Comparison of ENCODE assay signal across 18 mouse cellular contexts in the genomic region with DNA sequence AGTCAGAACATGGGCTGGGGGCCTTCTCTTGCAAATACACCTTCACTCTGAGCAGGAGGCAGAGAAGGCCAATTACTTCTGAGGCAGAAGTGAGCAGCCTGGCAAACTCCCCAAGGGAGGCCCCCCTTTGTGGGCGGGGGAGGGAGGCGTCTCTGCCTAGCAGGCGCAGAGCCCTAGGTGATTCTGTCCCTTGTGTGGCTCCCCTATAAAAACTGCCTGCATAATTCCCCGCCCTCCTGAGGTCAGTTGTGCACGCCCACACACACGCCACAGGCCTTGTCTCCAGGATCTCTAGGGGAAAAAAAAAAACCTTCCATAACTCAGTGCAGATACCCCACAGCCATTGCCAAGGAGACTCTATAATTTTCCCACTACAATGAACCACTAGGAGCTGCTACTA. TPM values are rescaled to one million over a fixed set of nuclear protein-coding genes. Genes with fewer than 3 reads are reported as not detected.
DNase-seq lines count a peak whose midpoint lies in the region; ATAC-seq and TF ChIP-seq lines count a peak whose summit lies in the region.
"Had no signal": no experiment of that assay in that cellular context is flagged by ENCODE, and none has a peak within 500 bp of the region (broad histone marks: within the 10 kb centered on the region; RNA-seq: fewer than 3 reads in every experiment).

No protein-coding gene starts in this region.

- no peak overlapping the region for H3K9ac ChIP-seq in embryonic facial prominence, embryonic 11.5 days (replicated peaks; ENCODE audit: low read length)
- no peak overlapping the region for H3K9ac ChIP-seq in midbrain, embryonic 14.5 days (replicated peaks; ENCODE audit: low read length)
- H3K9ac ChIP-seq in midbrain, postnatal 0 days (replicated peaks; ENCODE audit: low read length, poor library complexity, severe bottlenecking) = no peak overlapping the region
- no peak overlapping the region for H3K9ac ChIP-seq in neural tube, embryonic 14.5 days (replicated peaks; ENCODE audit: low read depth, low read length)
- H3K9ac ChIP-seq: limb, embryonic 15.5 days; lung, embryonic 14.5 days had no signal

- no peaks in the 10 kb centered on the region for H3K27me3 ChIP-seq in embryonic facial prominence, embryonic 11.5 days (ENCODE audit: control insufficient read depth, insufficient read depth, low read length)
- H3K27me3 ChIP-seq in embryonic facial prominence, embryonic 10.5 days (replicated peaks; ENCODE audit: low read depth, poor library complexity, severe bottlenecking) = no peaks in the 10 kb centered on the region; the same call in 1 of the 2 replicates
- H3K27me3 ChIP-seq in midbrain, embryonic 14.5 days (ENCODE audit: control insufficient read depth, insufficient read depth, low read length) = no peaks in the 10 kb centered on the region
- H3K27me3 ChIP-seq in midbrain, postnatal 0 days (ENCODE audit: insufficient read depth, low read length) = no peaks in the 10 kb centered on the region
- no peaks in the 10 kb centered on the region for H3K27me3 ChIP-seq in neural tube, embryonic 14.5 days (ENCODE audit: control insufficient read depth, insufficient read depth, low read length)
- no peaks in the 10 kb centered on the region for H3K27me3 ChIP-seq in thymus, adult 2 months (ENCODE audit: control insufficient read depth, insufficient read depth, low read length)
- H3K27me3 ChIP-seq: limb, embryonic 15.5 days had no signal

- WGBS in embryonic facial prominence, embryonic 11.5 days = 49% methylated on average over 6 of the region's 6 CpGs
- 58% methylated on average over 6 of the region's 6 CpGs for WGBS in embryonic facial prominence, embryonic 10.5 days
- 44% methylated on average over 6 of the region's 6 CpGs for WGBS in midbrain, embryonic 14.5 days
- WGBS in midbrain, postnatal 0 days = 38% methylated on average over 6 of the region's 6 CpGs
- 14% methylated on average over 6 of the region's 6 CpGs for WGBS in neural tube, embryonic 14.5 days
- WGBS in thymus, adult 2 months = 50% methylated on average over 6 of the region's 6 CpGs
- 72% methylated on average over 6 of the region's 6 CpGs for WGBS in lung, adult 2 months

- peak; percentile 28 for DNase-seq in embryonic facial prominence, embryonic 11.5 days (ENCODE audit: low spot score)
- no peak for DNase-seq in embryonic facial prominence, embryonic 10.5 days (ENCODE audit: low spot score)
- peak; percentile 27 for DNase-seq in midbrain, embryonic 14.5 days
- no peak for DNase-seq in midbrain, postnatal 0 days (ENCODE audit: low spot score)
- peak; percentile 41 for DNase-seq in forelimb bud, embryonic 11.5 days (ENCODE audit: low read depth, low spot score)
- DNase-seq in thymus, adult 2 months = no peak
- no peak for DNase-seq in lung, adult 2 months
- DNase-seq: cerebellum, adult 9-10 months; heart, postnatal 36 days; lung, embryonic 14.5 days; right cerebral cortex, postnatal 14 days; thymus, postnatal 14 days had no signal

- TF ChIP-seq CTCF in midbrain, postnatal 0 days (IDR thresholded peaks at IDR 0.05) = no peak; the same call in 1 of the 2 replicates
- TF ChIP-seq CTCF in thymus, adult 2 months (IDR thresholded peaks at IDR 0.05; ENCODE audit: borderline replicate concordance, control insufficient read depth, extremely low read depth, insufficient read depth, low read length, poor library complexity) = no peak
- TF ChIP-seq CTCF in lung, adult 2 months (IDR thresholded peaks at IDR 0.05; ENCODE audit: insufficient read depth, low read length) = no peak

- no peak overlapping the region for H3K4me2 ChIP-seq in embryonic facial prominence, embryonic 11.5 days (ENCODE audit: low read depth, low read length)
- no peak overlapping the region for H3K4me2 ChIP-seq in midbrain, embryonic 14.5 days (ENCODE audit: low read length)
- no peak overlapping the region for H3K4me2 ChIP-seq in midbrain, postnatal 0 days (ENCODE audit: low read depth, low read length, poor library complexity, severe bottlenecking)
- H3K4me2 ChIP-seq in neural tube, embryonic 14.5 days (ENCODE audit: low read depth, low read length) = no peak overlapping the region
- H3K4me2 ChIP-seq: limb, embryonic 15.5 days; lung, embryonic 14.5 days had no signal

- H3K9me3 ChIP-seq in embryonic facial prominence, embryonic 11.5 days (replicated peaks; ENCODE audit: control insufficient read depth, low read length) = no peaks in the 10 kb centered on the region
- no peaks in the 10 kb centered on the region for H3K9me3 ChIP-seq in embryonic facial prominence, embryonic 10.5 days
- H3K9me3 ChIP-seq in midbrain, embryonic 14.5 days (ENCODE audit: control insufficient read depth, low read length) = no peaks in the 10 kb centered on the region
- no peaks in the 10 kb centered on the region for H3K9me3 ChIP-seq in midbrain, postnatal 0 days (ENCODE audit: low read length)
- H3K9me3 ChIP-seq in neural tube, embryonic 14.5 days (ENCODE audit: control insufficient read depth, low read length) = no peaks in the 10 kb centered on the region
- H3K9me3 ChIP-seq: limb, embryonic 15.5 days had no signal

- no peaks in the 10 kb centered on the region for H3K4me1 ChIP-seq in embryonic facial prominence, embryonic 11.5 days (ENCODE audit: control insufficient read depth, insufficient read depth, low read length)
- H3K4me1 ChIP-seq in embryonic facial prominence, embryonic 10.5 days = peaks cover 20% of the 10 kb centered on the region
- peaks cover 6% of the 10 kb centered on the region; the same call in 1 of the 2 replicates for H3K4me1 ChIP-seq in midbrain, embryonic 14.5 days (ENCODE audit: control insufficient read depth, insufficient read depth, low read length)
- peaks cover 5% of the 10 kb centered on the region; the same call in 1 of the 2 replicates for H3K4me1 ChIP-seq in midbrain, postnatal 0 days (ENCODE audit: insufficient read depth, low read length)
- peaks cover 5% of the 10 kb centered on the region for H3K4me1 ChIP-seq in neural tube, embryonic 14.5 days (ENCODE audit: control insufficient read depth, insufficient read depth, low read length)
- no peaks in the 10 kb centered on the region for H3K4me1 ChIP-seq in thymus, adult 2 months (replicated peaks; ENCODE audit: control insufficient read depth, insufficient read depth, low read length)
- H3K4me1 ChIP-seq in lung, adult 2 months (ENCODE audit: control insufficient read depth, insufficient read depth, low read length) = no peaks in the 10 kb centered on the region

- no peak for ATAC-seq in embryonic facial prominence, embryonic 11.5 days (replicated peaks; ENCODE audit: insufficient number of reproducible peaks, low FRiP score, low TSS enrichment, low read depth)
- no peak for ATAC-seq in midbrain, embryonic 14.5 days (ENCODE audit: low FRiP score, low TSS enrichment)
- ATAC-seq in midbrain, postnatal 0 days (ENCODE audit: low FRiP score) = no peak
- ATAC-seq in neural tube, embryonic 14.5 days (ENCODE audit: low read depth) = 0 out of 2 replicates have a peak, but pooled peaks have one; percentile 20

- no peak for TF ChIP-seq POLR2A in thymus, adult 2 months (IDR thresholded peaks at IDR 0.05; ENCODE audit: control insufficient read depth, extremely low read depth, insufficient read depth, low read length, poor library complexity)
- no peak for TF ChIP-seq POLR2A in lung, adult 2 months (IDR thresholded peaks at IDR 0.05; ENCODE audit: borderline replicate concordance, extremely low read depth, low read depth, low read length)

- no peaks in the 10 kb centered on the region for H3K36me3 ChIP-seq in embryonic facial prominence, embryonic 11.5 days (replicated peaks; ENCODE audit: control insufficient read depth, insufficient read depth, low read depth, low read length)
- H3K36me3 ChIP-seq in embryonic facial prominence, embryonic 10.5 days (replicated peaks) = no peaks in the 10 kb centered on the region
- no peaks in the 10 kb centered on the region for H3K36me3 ChIP-seq in midbrain, embryonic 14.5 days (ENCODE audit: control insufficient read depth, insufficient read depth, low read length)
- no peaks in the 10 kb centered on the region for H3K36me3 ChIP-seq in midbrain, postnatal 0 days (ENCODE audit: insufficient read depth, low read length)
- H3K36me3 ChIP-seq in neural tube, embryonic 14.5 days (ENCODE audit: control insufficient read depth, insufficient read depth, low read length) = no peaks in the 10 kb centered on the region
- H3K36me3 ChIP-seq in thymus, adult 2 months (ENCODE audit: control insufficient read depth, insufficient read depth, low read length) = no peaks in the 10 kb centered on the region
- H3K36me3 ChIP-seq: limb, embryonic 15.5 days had no signal

- H3K27ac ChIP-seq in embryonic facial prominence, embryonic 11.5 days (replicated peaks; ENCODE audit: low read depth, low read length) = no peak overlapping the region
- H3K27ac ChIP-seq in embryonic facial prominence, embryonic 10.5 days (replicated peaks) = no peak overlapping the region
- no peak overlapping the region for H3K27ac ChIP-seq in midbrain, embryonic 14.5 days (replicated peaks; ENCODE audit: low read depth, low read length)
- no peak overlapping the region for H3K27ac ChIP-seq in midbrain, postnatal 0 days (ENCODE audit: low read depth, low read length)
- H3K27ac ChIP-seq in neural tube, embryonic 14.5 days (ENCODE audit: low read depth, low read length) = no peak overlapping the region; the same call in 1 of the 2 replicates
- H3K27ac ChIP-seq in thymus, adult 2 months (ENCODE audit: control insufficient read depth, insufficient read depth, low read length) = no peak overlapping the region
- H3K27ac ChIP-seq: kidney, postnatal 0 days; limb, embryonic 15.5 days had no signal

- H3K4me3 ChIP-seq in embryonic facial prominence, embryonic 11.5 days (ENCODE audit: low read depth, low read length) = no peak overlapping the region
- no peak overlapping the region for H3K4me3 ChIP-seq in embryonic facial prominence, embryonic 10.5 days
- no peak overlapping the region for H3K4me3 ChIP-seq in midbrain, embryonic 14.5 days (replicated peaks; ENCODE audit: low read depth, low read length)
- no peak overlapping the region for H3K4me3 ChIP-seq in midbrain, postnatal 0 days (ENCODE audit: low read depth, low read length)
- no peak overlapping the region for H3K4me3 ChIP-seq in neural tube, embryonic 14.5 days (ENCODE audit: low read depth, low read length)
- no peak overlapping the region for H3K4me3 ChIP-seq in thymus, adult 2 months (ENCODE audit: control insufficient read depth, insufficient read depth, low read length)
- no peak overlapping the region for H3K4me3 ChIP-seq in lung, adult 2 months (replicated peaks; ENCODE audit: extremely low read depth, low read depth, low read length)
- H3K4me3 ChIP-seq: limb, embryonic 15.5 days had no signal

RNA-seq across cellular contexts. Expression of a gene that starts 44.6 kb away (rescaled TPM):
- 55.6 and 70.4 TPM in 2 replicates for polyA plus RNA-seq in embryonic facial prominence, embryonic 11.5 days (2014; fragmentation: Nextera tagmentation; extraction: Ambion mirVana)
- polyA plus RNA-seq in embryonic facial prominence, embryonic 10.5 days (2016; fragmentation: Nextera tagmentation; extraction: Ambion mirVana) = 63.8 and 64.4 TPM in 2 replicates
- polyA plus RNA-seq in midbrain, embryonic 14.5 days (2014; fragmentation: Nextera tagmentation; extraction: Ambion mirVana) = 215 and 238 TPM in 2 replicates
- total RNA-seq in midbrain, postnatal 0 days (2014; rRNA removed) = 172 and 180 TPM in 2 replicates
- polyA plus RNA-seq in midbrain, postnatal 0 days (2015; fragmentation: Nextera tagmentation; extraction: Ambion mirVana) = 164 and 167 TPM in 2 replicates
- polyA plus RNA-seq in neural tube, embryonic 14.5 days (2014; fragmentation: Nextera tagmentation; extraction: Ambion mirVana) = 256 TPM in 2 replicates
- 0.11 and 0.84 TPM in 2 replicates for polyA plus RNA-seq in thymus, adult 2 months (2012; rRNA removed)
- polyA plus RNA-seq in lung, adult 2 months (2012; rRNA removed) = 0.38 and 0.40 TPM in 2 replicates
- total RNA-seq: megakaryocyte-erythroid progenitor cell, adult 5-6 weeks; MEL; neutrophil, adult 5-6 weeks had no signal

Comparison
In these comparisons a context has a peak if more than half of its experiments do, and no peak if none do; other contexts are left out.
1. DNase-seq: peak in embryonic facial prominence, embryonic 11.5 days (single experiment), midbrain, embryonic 14.5 days (single experiment) and forelimb bud, embryonic 11.5 days (single experiment); none in embryonic facial prominence, embryonic 10.5 days (single experiment), midbrain, postnatal 0 days (single experiment), thymus, adult 2 months (single experiment) and lung, adult 2 months (single experiment).
2. RNA of a gene that starts 44.6 kb away (polyA plus RNA-seq): 256 TPM in neural tube, embryonic 14.5 days, 215 to 238 TPM in midbrain, embryonic 14.5 days, 164 to 167 TPM in midbrain, postnatal 0 days, 63.8 to 64.4 TPM in embryonic facial prominence, embryonic 10.5 days and 55.6 to 70.4 TPM in embryonic facial prominence, embryonic 11.5 days; 0.11 to 0.84 TPM in thymus, adult 2 months and 0.38 to 0.40 TPM in lung, adult 2 months; every median in the first group is over 10 times any median in the second.